Mouse (Mus musculus): Measurements from ENCODE around the gene Cd164l2. TPM values are rescaled to one million over a fixed set of nuclear protein-coding genes. Genes with fewer than 3 reads are reported as not detected.

Gene Cd164l2
- polyA plus RNA-seq, 1 experiment from 2014 or later = 0.50 TPM

DNA sequence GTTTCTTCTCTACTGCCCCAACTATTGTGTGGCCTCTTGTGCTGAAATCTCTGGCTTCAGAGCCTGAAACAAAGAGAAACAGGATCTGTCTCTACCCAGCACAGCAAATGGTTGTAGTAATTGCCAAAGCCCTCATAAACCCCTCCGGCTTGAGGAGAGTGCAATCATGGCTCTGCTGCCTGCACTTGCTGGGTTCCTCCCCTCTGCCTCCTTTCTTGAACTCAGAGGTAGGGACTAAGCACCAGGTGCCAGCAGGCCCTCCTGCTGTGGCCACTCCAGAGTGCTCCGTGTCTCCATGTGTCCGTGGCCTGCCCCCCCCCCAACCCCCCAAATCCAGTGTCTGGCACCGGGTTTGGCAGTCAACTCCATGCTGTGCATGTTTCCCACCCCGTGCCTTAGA is 14.6 kb upstream of the Cd164l2 start:
- whole genome bisulfite sequencing = 2% methylated on average over 5 of the region's 5 CpGs
- peak overlapping the region; percentile 29; the same call in 1 of the 2 replicates for H3K9ac ChIP-seq
- H3K36me3 ChIP-seq (replicated peaks) = peaks cover 44% of the 10 kb centered on the region
- no peaks in the 10 kb centered on the region for H3K9me3 ChIP-seq
- H3K27ac ChIP-seq = peak overlapping the region; percentile 90
- no peaks in the 10 kb centered on the region for H3K27me3 ChIP-seq
- H3K4me1 ChIP-seq = peaks cover 55% of the 10 kb centered on the region
- ATAC-seq (ENCODE audit: low FRiP score) = peak; percentile 17; the same call in 1 of the 2 replicates
- no peak overlapping the region for H3K4me3 ChIP-seq (replicated peaks)
- H3K4me2 ChIP-seq = no peak overlapping the region

DNA sequence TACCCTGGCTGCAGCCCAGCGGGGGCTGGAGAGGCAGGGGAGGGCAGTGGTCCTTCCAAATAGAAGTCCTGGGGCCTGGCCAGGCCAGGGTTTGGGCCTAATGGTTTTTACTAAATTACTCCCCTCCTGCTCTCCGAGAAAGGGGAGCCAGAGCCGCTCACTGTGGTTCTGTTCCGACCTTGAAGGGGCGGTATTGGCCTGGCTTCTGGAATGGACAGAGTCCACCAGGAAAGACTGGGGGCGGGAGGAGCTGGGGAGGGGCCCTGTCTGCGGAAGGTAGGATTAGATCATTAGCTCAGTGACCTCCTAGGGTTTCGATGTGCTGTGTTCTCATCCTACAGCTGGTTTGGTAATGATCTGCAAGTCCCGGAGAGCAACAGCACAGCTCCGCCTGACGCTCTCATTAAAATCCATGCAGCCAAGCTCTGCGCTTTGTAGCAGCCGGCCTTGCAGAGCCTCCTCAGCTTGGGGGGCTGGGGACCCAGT is 14.1 kb upstream of the Cd164l2 start:
- no peaks in the 10 kb centered on the region for H3K9me3 ChIP-seq
- peaks cover 55% of the 10 kb centered on the region for H3K4me1 ChIP-seq
- H3K36me3 ChIP-seq (replicated peaks) = peaks cover 39% of the 10 kb centered on the region
- H3K9ac ChIP-seq = peak overlapping the region; percentile 29; the same call in 1 of the 2 replicates
- no peak overlapping the region for H3K4me3 ChIP-seq (replicated peaks)
- no peaks in the 10 kb centered on the region for H3K27me3 ChIP-seq
- no peak overlapping the region for H3K4me2 ChIP-seq
- 10% methylated on average over 13 of the region's 13 CpGs for WGBS
- H3K27ac ChIP-seq = peak overlapping the region; percentile 90
- peak; percentile 72 for ATAC-seq (ENCODE audit: low FRiP score)

DNA sequence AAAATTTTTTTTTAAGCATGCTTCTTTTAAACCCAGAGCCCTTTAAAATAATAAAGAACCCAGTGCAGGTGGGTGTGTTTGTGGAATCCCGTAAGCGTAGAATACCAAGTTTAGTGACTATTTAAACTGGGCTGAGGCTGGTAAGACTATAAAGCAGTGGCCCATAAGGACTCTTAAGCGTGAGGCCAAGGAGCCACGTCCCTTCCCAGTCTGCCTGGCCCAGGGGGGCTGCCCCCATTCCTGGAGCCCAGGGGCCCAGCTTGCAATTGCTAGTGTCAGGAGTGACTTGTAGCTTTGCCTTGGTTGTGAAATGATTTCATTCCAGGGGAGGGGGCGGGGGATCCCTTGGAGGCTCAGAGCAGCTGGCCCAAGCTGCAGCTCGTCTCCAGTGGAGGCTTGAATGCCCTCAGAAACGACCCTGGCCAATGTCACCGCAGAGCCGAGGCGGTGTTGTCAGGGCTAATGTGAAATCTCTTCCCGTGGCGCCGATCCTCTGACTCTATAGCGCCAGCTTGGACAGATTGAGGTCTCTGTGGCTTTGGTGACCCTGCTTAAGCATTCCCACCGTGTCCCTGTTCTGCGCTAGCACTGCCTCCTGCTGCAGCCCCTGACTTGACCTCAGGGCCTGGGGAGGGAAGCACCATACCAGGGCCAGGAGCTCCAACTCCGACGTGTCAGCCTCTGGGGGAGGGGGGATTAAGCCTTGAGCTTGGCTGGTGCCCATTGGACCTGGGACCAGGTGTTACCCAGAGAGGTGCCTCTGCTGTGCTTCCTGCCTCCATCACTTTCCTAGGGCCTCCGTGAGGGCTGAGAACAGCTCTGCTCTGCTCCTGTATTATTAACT is 13.4 kb upstream of the Cd164l2 start:
- H3K9ac ChIP-seq = 0 out of 2 replicates have a peak overlapping the region, but pooled peaks have one; percentile 17
- H3K27me3 ChIP-seq = no peaks in the 10 kb centered on the region
- no peaks in the 10 kb centered on the region for H3K9me3 ChIP-seq
- peaks cover 32% of the 10 kb centered on the region for H3K36me3 ChIP-seq (replicated peaks)
- peaks cover 59% of the 10 kb centered on the region for H3K4me1 ChIP-seq
- H3K4me2 ChIP-seq = no peak overlapping the region
- 11% methylated on average over 19 of the region's 19 CpGs for WGBS
- 0 out of 2 replicates have a peak, but pooled peaks have one; percentile 24 for ATAC-seq (ENCODE audit: low FRiP score)
- peak overlapping the region; percentile 90 for H3K27ac ChIP-seq
- no peak overlapping the region for H3K4me3 ChIP-seq (replicated peaks)

DNA sequence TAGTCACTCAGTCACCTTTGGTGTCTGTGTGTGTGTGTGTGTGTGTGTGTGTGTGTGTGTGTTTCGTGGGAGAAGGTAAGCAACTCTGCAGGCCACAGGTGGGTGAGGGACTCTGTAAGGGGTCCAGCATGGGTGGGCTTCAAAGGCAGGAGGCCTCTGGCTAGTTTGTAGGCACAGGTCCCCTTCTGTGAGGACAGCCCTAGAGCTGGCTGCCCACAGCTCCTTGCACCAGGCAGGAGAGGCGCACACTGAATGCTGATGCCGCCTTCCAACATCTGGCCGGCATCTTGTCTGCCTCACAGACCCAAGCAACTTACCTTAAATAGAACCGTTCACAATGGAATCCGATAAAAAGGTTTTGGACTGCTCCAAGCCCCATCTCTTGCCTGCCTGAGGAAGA is 12.2 kb upstream of the Cd164l2 start:
- Histone ChIP-seq H3K36me3 (replicated peaks) (peaks cover 21% of the 10 kb centered on the region), H3K27me3 (no peaks in the 10 kb centered on the region), H3K4me1 (peaks cover 68% of the 10 kb centered on the region), H3K27ac (0 out of 2 replicates have a peak overlapping the region, but pooled peaks have one; percentile 1), H3K9me3 (no peaks in the 10 kb centered on the region), H3K9ac (no peak overlapping the region), H3K4me2 (no peak overlapping the region), H3K4me3 (replicated peaks) (no peak overlapping the region)
- 76% methylated on average over 6 of the region's 6 CpGs for WGBS
- no peak for ATAC-seq (ENCODE audit: low FRiP score)

DNA sequence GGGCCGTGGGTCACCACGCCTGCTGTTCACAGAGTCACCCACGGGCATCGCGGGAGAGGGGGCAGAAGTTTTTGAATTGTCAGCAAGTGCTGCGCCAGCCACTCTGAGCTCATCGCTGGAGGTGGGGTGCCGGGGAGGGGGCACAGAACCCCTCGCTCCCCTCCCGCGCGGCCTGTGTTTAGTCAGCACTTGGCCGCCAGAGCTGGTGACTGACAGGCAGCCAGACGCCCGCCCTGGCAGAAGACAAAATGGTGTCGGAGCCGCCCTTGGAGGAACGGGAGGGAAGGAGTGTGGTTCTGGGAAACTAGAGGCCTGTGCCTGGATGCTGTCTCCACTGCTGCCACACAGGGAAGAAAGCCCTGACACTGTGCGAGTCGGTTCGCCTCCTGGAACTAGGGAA is 11.6 kb upstream of the Cd164l2 start:
- no peak for ATAC-seq (ENCODE audit: low FRiP score)
- no peak overlapping the region for H3K4me2 ChIP-seq
- H3K27ac ChIP-seq = 0 out of 2 replicates have a peak overlapping the region, but pooled peaks have one; percentile 8

DNA sequence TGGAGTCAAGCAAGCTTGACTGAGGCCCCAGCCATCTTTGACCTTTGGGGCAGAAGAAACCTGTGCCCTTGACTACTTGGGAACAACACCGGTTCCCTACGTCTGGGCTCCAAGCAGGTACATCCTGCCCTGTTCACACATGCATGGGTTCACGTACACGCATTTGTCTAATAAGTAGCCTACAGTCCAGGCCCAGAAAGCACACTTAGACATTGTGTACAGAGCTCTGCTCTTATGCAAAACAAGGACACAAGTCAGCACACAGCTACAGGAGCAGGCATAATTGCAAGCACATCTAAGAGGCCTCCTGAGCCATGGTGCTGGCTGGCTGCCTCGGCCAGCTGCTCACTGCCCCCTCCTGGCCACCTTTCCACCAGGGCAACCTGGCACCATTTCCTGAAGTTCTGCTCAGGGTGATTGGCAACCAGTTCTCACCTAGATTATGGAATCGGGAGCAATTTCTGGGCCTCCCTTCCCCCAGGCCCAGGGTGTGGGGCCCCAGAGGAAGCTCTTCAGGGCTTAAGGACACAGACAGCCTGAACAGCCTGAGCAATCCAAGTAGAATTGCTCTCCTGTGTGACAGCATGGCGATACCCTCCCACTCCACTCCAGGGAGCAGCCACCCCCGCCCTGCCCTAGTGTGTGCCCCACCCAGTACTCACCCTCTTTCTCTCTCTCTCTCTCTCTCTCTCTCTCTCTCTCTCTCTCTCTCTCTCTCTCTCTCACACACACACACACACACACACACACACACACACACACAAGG is 10.7 kb upstream of the Cd164l2 start:
- 75% methylated on average over 8 of the region's 8 CpGs for WGBS
- H3K9me3 ChIP-seq = no peaks in the 10 kb centered on the region
- no peaks in the 10 kb centered on the region for H3K27me3 ChIP-seq
- no peak overlapping the region for H3K4me3 ChIP-seq (replicated peaks)
- 0 out of 2 replicates have a peak overlapping the region, but pooled peaks have one; percentile 36 for H3K27ac ChIP-seq
- H3K36me3 ChIP-seq (replicated peaks) = peaks cover 6% of the 10 kb centered on the region
- no peak for ATAC-seq (ENCODE audit: low FRiP score)
- H3K9ac ChIP-seq = peak overlapping the region; percentile 12; the same call in 1 of the 2 replicates
- no peak overlapping the region for H3K4me2 ChIP-seq
- H3K4me1 ChIP-seq = peaks cover 70% of the 10 kb centered on the region

More for the DNA sequence above, 11.6 kb upstream of the Cd164l2 start:
- Histone ChIP-seq H3K9me3 (no peaks in the 10 kb centered on the region), H3K27me3 (no peaks in the 10 kb centered on the region), H3K9ac (no peak overlapping the region), H3K36me3 (replicated peaks) (peaks cover 15% of the 10 kb centered on the region), H3K4me3 (replicated peaks) (no peak overlapping the region), H3K4me1 (peaks cover 72% of the 10 kb centered on the region)
- 49% methylated on average over 21 of the region's 21 CpGs for WGBS

DNA sequence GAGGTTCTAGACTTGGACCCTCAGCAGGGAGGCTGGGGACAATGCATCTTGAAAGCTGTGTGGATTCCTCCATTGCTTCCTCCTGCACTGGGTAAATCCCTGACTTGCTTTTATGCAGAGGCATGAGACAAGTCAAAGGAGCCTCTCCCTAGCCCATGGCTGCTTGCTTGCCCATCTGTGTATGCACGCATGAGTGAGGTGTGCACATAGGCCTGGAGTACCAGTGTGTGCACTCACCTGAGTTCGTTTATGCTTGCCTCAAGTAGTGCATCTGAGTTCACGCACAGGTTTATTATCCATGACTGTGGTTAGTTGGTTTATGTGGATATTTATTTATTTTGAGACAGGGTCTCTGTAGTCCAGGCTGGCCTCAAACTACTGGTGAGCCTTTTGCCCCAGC is 9.7 kb upstream of the Cd164l2 start:
- Histone ChIP-seq H3K4me2 (no peak overlapping the region), H3K27me3 (no peaks in the 10 kb centered on the region), H3K27ac (no peak overlapping the region), H3K9me3 (no peaks in the 10 kb centered on the region), H3K9ac (no peak overlapping the region), H3K36me3 (replicated peaks) (no peaks in the 10 kb centered on the region), H3K4me1 (peaks cover 59% of the 10 kb centered on the region), H3K4me3 (replicated peaks) (no peak overlapping the region)
- 91% methylated on average over 3 of the region's 3 CpGs for WGBS
- ATAC-seq (ENCODE audit: low FRiP score) = no peak

DNA sequence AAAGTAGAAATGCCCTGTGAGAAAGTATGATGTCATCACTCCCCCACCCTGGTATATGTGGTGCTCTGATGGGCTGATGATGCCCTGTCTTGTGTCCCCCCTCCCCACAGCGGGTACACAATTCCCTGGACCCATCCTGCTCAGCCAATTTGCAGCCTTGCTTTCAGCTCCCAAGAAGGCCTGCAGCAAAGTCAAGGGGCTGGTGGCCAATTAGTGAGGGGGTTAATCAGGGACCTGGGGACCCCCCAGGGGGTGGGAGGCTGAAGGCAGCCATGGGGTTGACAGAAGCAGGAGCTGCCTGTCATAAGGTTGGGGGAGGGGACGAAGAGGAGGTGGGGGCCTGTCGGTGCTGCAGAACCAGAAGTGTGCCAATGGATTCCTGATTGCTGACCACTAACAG is 8.3 kb upstream of the Cd164l2 start:
- ATAC-seq (ENCODE audit: low FRiP score) = peak; percentile 21; the same call in 1 of the 2 replicates
- Histone ChIP-seq H3K36me3 (replicated peaks) (no peaks in the 10 kb centered on the region), H3K9ac (no peak overlapping the region), H3K27ac (no peak overlapping the region), H3K4me1 (peaks cover 45% of the 10 kb centered on the region), H3K4me2 (no peak overlapping the region), H3K9me3 (no peaks in the 10 kb centered on the region), H3K4me3 (replicated peaks) (no peak overlapping the region), H3K27me3 (peaks cover 6% of the 10 kb centered on the region; the same call in 1 of the 2 replicates)
- 60% methylated on average over 3 of the region's 3 CpGs for WGBS

DNA sequence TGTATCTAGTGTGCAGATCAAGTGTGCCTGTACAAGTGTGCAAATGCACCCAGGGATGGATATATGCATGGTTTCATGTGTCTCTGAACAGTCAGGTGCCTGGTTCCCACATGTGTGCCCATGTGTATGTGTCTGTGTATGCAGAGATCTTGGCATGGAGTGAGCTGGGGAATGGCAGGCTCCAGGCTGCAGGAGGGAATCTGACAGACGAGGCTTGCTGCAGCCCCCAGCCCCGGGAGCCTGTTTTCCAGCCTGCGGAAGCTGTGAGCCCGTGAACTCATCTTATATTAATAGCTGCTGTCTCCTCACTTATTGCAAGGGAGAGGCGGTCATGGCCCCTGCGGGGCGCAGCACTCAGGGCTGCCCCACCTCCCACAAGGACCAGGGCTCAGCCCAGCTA is 7.6 kb upstream of the Cd164l2 start:
- ATAC-seq (ENCODE audit: low FRiP score) = no peak
- H3K36me3 ChIP-seq (replicated peaks) = no peaks in the 10 kb centered on the region
- no peaks in the 10 kb centered on the region for H3K9me3 ChIP-seq
- no peak overlapping the region for H3K4me3 ChIP-seq (replicated peaks)
- peak overlapping the region; percentile 59 for H3K27ac ChIP-seq
- 60% methylated on average over 7 of the region's 7 CpGs for WGBS
- no peak overlapping the region for H3K4me2 ChIP-seq
- peaks cover 38% of the 10 kb centered on the region for H3K4me1 ChIP-seq
- peaks cover 10% of the 10 kb centered on the region; the same call in 1 of the 2 replicates for H3K27me3 ChIP-seq
- no peak overlapping the region for H3K9ac ChIP-seq

DNA sequence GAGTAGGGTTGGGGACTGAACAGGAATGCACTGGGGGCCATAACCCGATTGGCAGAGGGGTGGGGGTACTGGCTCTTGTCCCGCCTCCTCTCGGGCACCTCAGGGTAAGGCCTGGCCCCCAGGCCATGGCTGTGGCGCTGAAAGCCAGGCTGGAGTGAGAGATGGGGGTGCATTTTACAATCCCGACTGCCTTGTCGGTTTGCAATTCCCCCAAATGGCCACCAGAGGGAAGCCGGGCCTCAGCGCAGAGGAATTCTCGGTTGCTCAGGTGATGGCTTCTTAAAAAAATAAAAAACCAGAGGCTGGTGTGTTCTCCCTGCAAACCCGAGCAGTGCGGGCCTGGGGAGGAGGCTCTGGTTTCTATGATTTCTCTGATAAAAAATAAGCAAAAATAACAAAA is 2.6 kb upstream of the Cd164l2 start:
- peaks cover 28% of the 10 kb centered on the region for H3K4me1 ChIP-seq
- H3K4me3 ChIP-seq (replicated peaks) = no peak overlapping the region
- no peaks in the 10 kb centered on the region for H3K9me3 ChIP-seq
- H3K36me3 ChIP-seq (replicated peaks) = no peaks in the 10 kb centered on the region
- H3K4me2 ChIP-seq = no peak overlapping the region
- no peak overlapping the region for H3K9ac ChIP-seq
- ATAC-seq (ENCODE audit: low FRiP score) = no peak
- peaks cover 56% of the 10 kb centered on the region for H3K27me3 ChIP-seq
- 4% methylated on average over 11 of the region's 11 CpGs for WGBS
- no peak overlapping the region for H3K27ac ChIP-seq

DNA sequence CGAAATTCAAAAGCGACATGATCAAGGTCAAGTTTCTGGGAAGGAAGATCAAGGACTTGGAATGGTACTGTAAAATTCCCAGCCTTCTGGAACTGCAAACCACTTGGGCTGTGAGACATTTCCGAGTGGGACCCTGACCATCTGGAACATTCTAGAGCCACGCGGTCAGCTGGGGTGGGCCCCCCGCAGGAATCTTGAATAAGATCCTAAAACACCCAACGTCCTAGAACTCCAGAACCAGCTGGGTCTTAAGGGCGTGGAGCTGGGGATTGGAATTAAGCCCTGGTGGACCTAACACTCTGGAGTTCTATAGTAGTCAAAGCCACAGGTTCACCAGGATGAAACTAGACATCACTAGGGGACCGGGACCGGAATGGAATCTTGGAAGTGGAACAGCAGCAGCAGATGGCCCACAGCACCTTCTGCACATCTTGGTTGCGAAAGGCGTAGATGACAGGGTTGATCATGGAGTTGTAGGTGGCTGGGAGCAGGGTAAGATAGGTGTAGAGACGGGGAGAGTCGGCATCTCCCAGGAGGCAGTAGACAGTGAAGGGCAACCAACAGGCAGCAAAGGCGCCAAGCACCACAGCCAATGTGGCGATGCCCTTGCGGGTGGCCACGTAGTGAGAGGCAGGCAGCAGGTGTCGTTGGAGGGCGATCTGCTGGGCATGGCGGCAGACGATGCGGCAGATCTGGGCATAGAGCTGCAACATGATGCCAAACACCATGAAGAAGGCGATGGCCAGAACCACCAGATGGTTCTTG is 1.7 kb upstream of the Cd164l2 start:
- no peak overlapping the region for H3K4me2 ChIP-seq
- peaks cover 21% of the 10 kb centered on the region for H3K4me1 ChIP-seq
- no peaks in the 10 kb centered on the region for H3K9me3 ChIP-seq
- no peak overlapping the region for H3K9ac ChIP-seq
- no peak for ATAC-seq (ENCODE audit: low FRiP score)
- no peaks in the 10 kb centered on the region for H3K36me3 ChIP-seq (replicated peaks)
- WGBS = 92% methylated on average over 24 of the region's 24 CpGs
- H3K4me3 ChIP-seq (replicated peaks) = no peak overlapping the region
- no peak overlapping the region for H3K27ac ChIP-seq
- peaks cover 63% of the 10 kb centered on the region for H3K27me3 ChIP-seq

Measured in forebrain, embryonic 12.5 days (tissue).